ENCODE assay signal across 16 mouse cellular contexts in the genomic region with DNA sequence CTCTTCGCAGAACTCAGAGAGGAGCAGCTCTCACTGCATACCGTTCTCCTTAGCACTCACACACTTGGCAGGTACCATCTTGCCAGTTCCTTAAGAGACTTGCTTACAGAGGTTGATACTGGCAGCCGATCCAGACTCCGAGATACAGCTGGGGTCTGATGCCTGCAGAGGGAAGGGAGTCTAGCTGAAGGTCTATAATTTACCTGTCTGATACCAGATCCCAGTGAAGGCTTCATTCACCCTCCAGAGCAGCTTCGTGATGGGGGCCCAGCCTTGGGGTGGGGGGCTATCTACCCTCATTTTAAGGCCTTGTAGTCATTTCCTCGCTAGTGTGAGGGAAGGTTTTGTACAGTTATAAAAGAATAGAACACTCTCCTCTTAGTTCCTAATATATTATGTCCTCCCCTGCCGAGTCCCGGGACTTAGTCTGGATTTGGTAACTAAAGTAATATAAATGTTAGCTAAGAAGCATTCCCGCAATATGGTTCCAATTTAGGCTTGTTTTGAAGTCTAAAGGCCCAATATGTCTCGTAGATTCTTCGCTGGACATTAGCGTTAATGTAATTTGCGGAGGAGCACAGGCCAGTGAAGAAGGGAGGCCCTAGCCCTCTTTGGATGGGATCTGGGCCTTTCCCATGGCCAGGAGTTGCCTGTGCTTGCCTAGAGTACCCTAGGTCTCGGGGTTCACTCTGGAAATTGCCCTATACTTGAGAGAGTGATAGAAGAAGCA.
DNase-seq lines count a peak whose midpoint lies in the region; ATAC-seq and TF ChIP-seq lines count a peak whose summit lies in the region.
"Had no signal": no experiment of that assay in that cellular context is flagged by ENCODE, and none has a peak within 500 bp of the region (broad histone marks: within the 10 kb centered on the region; RNA-seq: fewer than 3 reads in every experiment).

No protein-coding gene starts in this region.

- 80% methylated on average over 14 of the region's 14 CpGs for WGBS in midbrain, embryonic 10.5 days
- 91% methylated on average over 14 of the region's 14 CpGs for WGBS in midbrain, postnatal 0 days
- 44% methylated on average over 14 of the region's 14 CpGs for WGBS in embryonic facial prominence, embryonic 14.5 days

- H3K4me3 ChIP-seq in midbrain, embryonic 10.5 days, result no peak overlapping the region
- no peak overlapping the region for H3K4me3 ChIP-seq in midbrain, postnatal 0 days (ENCODE audit: low read depth, low read length)
- H3K4me3 ChIP-seq in embryonic facial prominence, embryonic 14.5 days (ENCODE audit: low read depth, low read length), result no peak overlapping the region
- H3K4me3 ChIP-seq: erythroblast, embryonic 14.5 days; layer of hippocampus, adult 2 months; liver, embryonic 13.5 days; myocyte had no signal

- no peak for ATAC-seq in midbrain, postnatal 0 days (ENCODE audit: low FRiP score)
- ATAC-seq in embryonic facial prominence, embryonic 14.5 days (ENCODE audit: low read depth), result no peak
- ATAC-seq: inflammation-experienced regulatory T-cells, adult 6 months had no signal

- no peak overlapping the region for H3K4me2 ChIP-seq in midbrain, postnatal 0 days (ENCODE audit: low read depth, low read length, poor library complexity, severe bottlenecking)
- peak overlapping the region; percentile 46 for H3K4me2 ChIP-seq in embryonic facial prominence, embryonic 14.5 days (ENCODE audit: low read depth, low read length)
- H3K4me2 ChIP-seq: liver, embryonic 13.5 days had no signal

- H3K4me1 ChIP-seq in midbrain, embryonic 10.5 days, result peaks cover 13% of the 10 kb centered on the region
- H3K4me1 ChIP-seq in midbrain, postnatal 0 days (ENCODE audit: insufficient read depth, low read length), result no peaks in the 10 kb centered on the region
- peaks cover 21% of the 10 kb centered on the region for H3K4me1 ChIP-seq in embryonic facial prominence, embryonic 14.5 days (ENCODE audit: control insufficient read depth, insufficient read depth, low read length)

- H3K27ac ChIP-seq in midbrain, embryonic 10.5 days (replicated peaks), result peak overlapping the region; percentile 46; the same call in 1 of the 2 replicates
- no peak overlapping the region for H3K27ac ChIP-seq in midbrain, postnatal 0 days (ENCODE audit: low read depth, low read length)
- no peak overlapping the region for H3K27ac ChIP-seq in embryonic facial prominence, embryonic 14.5 days (replicated peaks; ENCODE audit: low read depth, low read length)
- H3K27ac ChIP-seq: kidney, postnatal 0 days; layer of hippocampus, adult 2 months; liver, embryonic 13.5 days had no signal

- no peaks in the 10 kb centered on the region for H3K9me3 ChIP-seq in midbrain, embryonic 10.5 days (replicated peaks)
- H3K9me3 ChIP-seq in midbrain, postnatal 0 days (ENCODE audit: low read length), result no peaks in the 10 kb centered on the region
- H3K9me3 ChIP-seq in embryonic facial prominence, embryonic 14.5 days (ENCODE audit: control insufficient read depth, low read length), result no peaks in the 10 kb centered on the region
- H3K9me3 ChIP-seq: liver, embryonic 13.5 days had no signal

- TF ChIP-seq CTCF in midbrain, postnatal 0 days (IDR thresholded peaks at IDR 0.05), result no peak

- H3K36me3 ChIP-seq in midbrain, embryonic 10.5 days, result no peaks in the 10 kb centered on the region
- H3K36me3 ChIP-seq in midbrain, postnatal 0 days (ENCODE audit: insufficient read depth, low read length), result no peaks in the 10 kb centered on the region
- H3K36me3 ChIP-seq in embryonic facial prominence, embryonic 14.5 days (ENCODE audit: control insufficient read depth, insufficient read depth, low read length), result no peaks in the 10 kb centered on the region
- H3K36me3 ChIP-seq: liver, embryonic 13.5 days had no signal

- no peak overlapping the region for H3K9ac ChIP-seq in midbrain, postnatal 0 days (replicated peaks; ENCODE audit: low read length, poor library complexity, severe bottlenecking)
- no peak overlapping the region for H3K9ac ChIP-seq in embryonic facial prominence, embryonic 14.5 days (ENCODE audit: low read depth, low read length)
- H3K9ac ChIP-seq: liver, embryonic 13.5 days had no signal

- H3K27me3 ChIP-seq in midbrain, embryonic 10.5 days (ENCODE audit: low read depth, poor library complexity, severe bottlenecking), result peaks cover 18% of the 10 kb centered on the region
- H3K27me3 ChIP-seq in midbrain, postnatal 0 days (ENCODE audit: insufficient read depth, low read length), result no peaks in the 10 kb centered on the region
- no peaks in the 10 kb centered on the region for H3K27me3 ChIP-seq in embryonic facial prominence, embryonic 14.5 days (replicated peaks; ENCODE audit: control insufficient read depth, insufficient read depth, low read length)

- DNase-seq in heart, adult 11 months, result peak; percentile 73
- DNase-seq in heart, adult 18-20 months, result no peak
- DNase-seq in midbrain, embryonic 10.5 days (ENCODE audit: low spot score), result no peak
- no peak for DNase-seq in midbrain, postnatal 0 days (ENCODE audit: low spot score)
- DNase-seq in embryonic facial prominence, embryonic 14.5 days (ENCODE audit: low spot score), result peak; percentile 72
- peak; percentile 47 for DNase-seq in mesoderm, embryonic 11.5 days (ENCODE audit: low read depth, low spot score)
- DNase-seq in adrenal gland, adult 8-10 months, result no peak
- DNase-seq in urinary bladder, postnatal 14 days (ENCODE audit: low spot score), result no peak
- DNase-seq: B cell, adult 2 months; gastrocnemius, postnatal 36 days; liver, embryonic 13.5 days had no signal

Comparison
In these comparisons a context has a peak if more than half of its experiments do, and no peak if none do; other contexts are left out.
1. DNase-seq: peak in heart, adult 11 months (single experiment), embryonic facial prominence, embryonic 14.5 days (single experiment) and mesoderm, embryonic 11.5 days (single experiment); none in heart, adult 18-20 months (0 of 2), midbrain, embryonic 10.5 days (single experiment), midbrain, postnatal 0 days (single experiment), adrenal gland, adult 8-10 months (single experiment) and urinary bladder, postnatal 14 days (single experiment).